Mouse (Mus musculus): ENCODE data around the gene Gfpt1.
A peak's percentile ranks its signal among the peaks of the same experiment; 100 is the strongest.
"Not testable (repeated sequence)": the region's sequence is repeated elsewhere in the genome, so short reads cannot be mapped to it uniquely, and the experiment has no call there.

Gfpt1 gene

DNA sequence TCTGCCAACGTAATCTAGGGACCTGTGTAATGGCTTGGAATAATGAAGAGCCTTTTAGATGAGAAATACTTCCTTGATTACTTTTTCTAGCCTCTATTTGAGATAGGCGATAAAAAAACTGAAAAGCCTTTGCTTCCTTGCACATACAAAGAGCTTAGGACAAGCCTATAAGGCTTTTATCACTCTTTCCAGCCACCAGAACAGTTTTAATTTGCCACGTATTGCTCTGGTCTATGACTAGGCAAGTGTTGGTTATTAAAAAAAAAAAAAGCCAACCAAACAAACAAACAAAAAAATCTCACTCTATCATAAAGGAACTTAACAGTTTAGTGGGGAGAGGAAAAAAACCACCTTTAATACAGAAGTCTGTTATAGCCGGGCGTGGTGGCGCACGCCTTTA lies 1.2 kb upstream of the Gfpt1 start:
- DNase-seq (ENCODE audit: low read depth, low spot score): no peak

- no peak for DNase-seq (ENCODE audit: low read depth, low spot score)
These were observed 676 bp upstream of the Gfpt1 start for GRCm38 (mm10) chr6:87042004-87042336.

GRCm38 (mm10) chr6:87043131-87043516 lies 478 bp downstream of the Gfpt1 start:
- peak; percentile 7 for DNase-seq (ENCODE audit: low read depth, low spot score)

GRCm38 (mm10) chr6:87044895-87045294 lies 2.2 kb downstream of the Gfpt1 start:
- DNase-seq (ENCODE audit: low read depth, low spot score): no peak

GRCm38 (mm10) chr6:87045507-87045906 lies 2.9 kb downstream of the Gfpt1 start:
- DNase-seq (ENCODE audit: low read depth, low spot score): no peak

DNA sequence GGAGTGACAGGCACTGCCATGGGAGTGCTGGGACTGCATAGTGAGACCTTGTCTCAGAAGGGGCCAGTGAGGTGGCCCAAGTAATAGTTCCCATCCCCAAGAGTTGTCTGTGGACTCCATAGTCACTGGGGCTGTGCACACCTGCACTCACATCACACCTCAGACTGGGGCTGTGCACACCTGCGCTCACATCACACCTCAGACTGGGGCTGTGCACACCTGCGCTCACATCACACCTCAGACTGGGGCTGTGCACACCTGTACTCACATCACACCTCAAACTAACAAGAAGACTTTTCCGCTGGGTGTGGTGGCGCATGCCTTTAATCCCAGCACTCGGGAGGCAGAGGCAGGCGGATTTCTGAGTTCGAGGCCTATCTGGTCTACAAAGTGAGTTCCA lies 6.1 kb downstream of the Gfpt1 start:
- not testable (repeated sequence) for DNase-seq (ENCODE audit: low read depth, low spot score)

- DNase-seq (ENCODE audit: low read depth, low spot score): no peak
These were observed 9.3 kb downstream of the Gfpt1 start for GRCm38 (mm10) chr6:87051886-87052425.

DNA sequence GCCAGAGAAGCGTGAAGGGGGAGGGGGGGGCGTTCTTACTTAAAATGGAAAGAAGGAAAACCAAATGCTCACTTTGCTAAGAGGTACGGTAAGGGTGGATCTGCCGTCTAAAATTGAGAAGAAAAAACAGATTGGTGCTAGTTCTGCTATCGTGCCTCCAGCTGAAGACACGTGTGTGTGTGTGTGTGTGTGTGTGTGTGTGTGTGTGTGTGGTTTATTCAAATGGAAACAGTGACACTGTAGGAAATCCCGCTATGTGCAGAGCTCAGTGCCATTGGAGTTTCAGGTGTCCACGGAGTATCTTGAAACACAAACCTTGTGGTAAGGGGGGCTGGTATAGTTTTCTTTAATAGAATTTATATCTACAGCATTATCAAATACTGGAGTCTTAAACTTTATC lies 11.5 kb downstream of the Gfpt1 start:
- DNase-seq (ENCODE audit: low read depth, low spot score): no peak

DNA sequence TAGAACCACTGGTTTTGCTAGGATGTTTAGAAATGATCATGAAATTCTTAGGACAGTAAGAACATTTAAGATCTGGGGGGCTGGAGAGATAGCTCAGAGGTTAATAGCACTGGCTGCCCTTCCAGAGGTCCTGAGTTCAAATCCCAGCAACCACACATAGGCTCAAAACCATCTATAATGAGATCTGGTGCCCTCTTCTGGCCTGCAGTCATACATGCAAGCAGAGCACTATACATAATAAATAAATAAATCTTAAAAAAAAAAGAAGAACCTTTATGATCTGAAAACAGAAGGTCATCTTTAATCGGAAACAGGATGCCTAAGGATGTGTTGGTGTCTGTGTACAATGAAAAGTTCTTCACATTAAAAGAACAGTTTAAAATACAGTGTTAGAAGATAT lies 17.1 kb downstream of the Gfpt1 start:
- DNase-seq (ENCODE audit: low read depth, low spot score): no peak

DNA sequence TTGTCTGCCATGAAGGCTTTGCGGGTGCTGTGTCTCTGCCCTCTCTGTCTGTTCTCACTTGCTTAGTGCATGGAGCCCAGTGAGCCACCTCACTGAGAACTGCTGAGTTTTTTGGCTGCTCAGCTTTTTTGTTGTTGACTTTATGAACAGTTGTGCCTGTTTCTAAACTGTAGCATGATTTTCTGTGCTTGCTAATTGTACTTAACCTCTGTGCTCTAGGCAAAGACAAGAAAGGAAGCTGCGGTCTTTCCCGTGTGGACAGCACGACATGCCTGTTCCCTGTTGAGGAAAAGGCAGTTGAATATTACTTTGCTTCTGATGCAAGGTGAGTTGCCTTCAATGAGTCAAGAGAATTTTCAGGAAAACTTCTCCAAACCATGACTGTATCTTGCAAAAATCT lies 20.9 kb downstream of the Gfpt1 start:
- DNase-seq (ENCODE audit: low read depth, low spot score): no peak

DNA sequence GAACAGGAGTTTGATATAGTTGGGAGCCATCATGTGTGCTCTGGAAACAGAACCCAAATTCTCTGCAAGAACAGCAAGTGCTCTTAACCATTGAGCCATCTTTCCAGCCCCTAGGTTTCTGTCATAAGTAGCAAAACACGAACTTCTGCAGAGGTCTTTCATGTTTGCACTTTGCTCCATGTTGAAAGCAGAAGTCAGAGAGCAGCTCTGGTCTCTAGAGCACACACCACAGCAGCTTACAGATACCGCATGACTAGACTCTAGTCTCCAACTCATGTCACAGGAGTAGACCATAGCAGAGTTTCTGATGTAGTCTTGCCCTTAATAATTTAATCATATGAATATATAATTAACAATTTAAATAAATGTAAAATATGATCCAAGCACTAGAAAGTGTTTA lies 25.6 kb downstream of the Gfpt1 start:
- no peak for DNase-seq (ENCODE audit: low read depth, low spot score)

GRCm38 (mm10) chr6:87069195-87069900 lies 26.7 kb downstream of the Gfpt1 start:
- DNase-seq (ENCODE audit: low read depth, low spot score): no peak

- DNase-seq (ENCODE audit: low read depth, low spot score): no peak
These were observed 28.0 kb downstream of the Gfpt1 start for GRCm38 (mm10) chr6:87070641-87071040.

GRCm38 (mm10) chr6:87072759-87073158 lies 30.1 kb downstream of the Gfpt1 start:
- no peak for DNase-seq (ENCODE audit: low read depth, low spot score)

GRCm38 (mm10) chr6:87075092-87075685 lies 32.5 kb downstream of the Gfpt1 start:
- peak; percentile 11 for DNase-seq (ENCODE audit: low read depth, low spot score)

- no peak for DNase-seq (ENCODE audit: low read depth, low spot score)
These were observed 36.8 kb downstream of the Gfpt1 start for GRCm38 (mm10) chr6:87079457-87079856.

GRCm38 (mm10) chr6:87085026-87085425 lies 42.4 kb downstream of the Gfpt1 start:
- no peak for DNase-seq (ENCODE audit: low read depth, low spot score)

- no peak for DNase-seq (ENCODE audit: low read depth, low spot score)
These were observed 45.7 kb downstream of the Gfpt1 start for GRCm38 (mm10) chr6:87088356-87088755.

GRCm38 (mm10) chr6:87090877-87091276 lies 48.2 kb downstream of the Gfpt1 start:
- DNase-seq (ENCODE audit: low read depth, low spot score): no peak

DNA sequence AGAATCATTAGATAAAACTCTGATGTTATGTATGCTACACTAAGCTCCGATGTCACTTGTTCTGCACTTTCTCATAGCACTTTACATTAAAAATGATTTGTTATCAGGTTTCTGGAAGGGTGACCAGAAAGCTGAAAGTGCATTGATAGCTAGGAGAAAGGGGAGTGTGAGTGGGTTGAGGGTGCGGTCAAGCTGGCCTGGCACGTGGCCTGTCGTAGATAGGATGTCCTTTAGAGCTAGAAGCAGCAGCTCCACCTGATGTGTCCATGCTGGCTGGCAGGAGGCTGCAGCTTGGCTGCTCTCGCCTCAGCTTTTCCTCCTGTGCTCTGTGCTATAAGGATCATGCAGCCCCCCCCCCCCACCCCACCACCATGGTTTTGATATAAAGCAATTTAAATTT lies 49.8 kb downstream of the Gfpt1 start:
- DNase-seq (ENCODE audit: low read depth, low spot score): no peak

DNA sequence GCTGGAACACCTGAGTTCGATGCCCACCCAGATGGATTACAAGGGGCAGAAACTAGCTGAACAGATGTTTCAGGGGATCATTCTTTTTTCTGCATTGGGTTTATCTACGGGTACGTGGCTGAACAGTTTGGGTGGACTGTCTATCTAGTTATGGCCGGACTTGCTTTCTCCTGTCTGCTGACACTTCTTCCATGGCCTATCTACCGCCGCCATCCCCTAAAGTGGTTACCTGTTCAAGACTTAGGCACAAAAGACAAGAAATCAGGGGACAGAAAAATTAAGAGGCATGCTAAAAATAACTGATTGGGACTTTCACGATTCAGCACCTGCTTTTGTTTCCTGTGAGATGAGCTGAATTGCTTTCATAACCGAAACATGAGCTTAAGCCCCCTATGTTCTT lies 51.0 kb downstream of the Gfpt1 start:
- not testable (repeated sequence) for DNase-seq (ENCODE audit: low read depth, low spot score)

DNA sequence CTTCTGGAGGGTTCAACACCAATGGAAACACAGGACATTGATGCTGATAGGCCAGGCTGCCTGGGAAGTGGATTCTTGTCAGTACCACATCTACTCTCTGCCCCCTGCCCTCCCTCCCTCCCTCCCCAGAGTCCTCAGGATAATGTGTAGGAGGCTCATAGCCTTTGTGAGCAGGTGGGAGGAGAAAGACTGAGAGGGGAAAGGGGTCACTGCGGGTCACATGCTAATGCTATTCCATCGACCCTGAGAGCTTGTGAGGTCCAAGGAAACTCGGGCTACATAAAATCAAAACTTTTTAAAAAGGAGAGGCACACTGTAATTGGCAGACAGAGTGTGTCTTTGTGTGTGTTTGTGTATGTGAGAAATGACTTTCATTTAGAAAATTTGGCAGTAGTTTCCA lies 56.6 kb downstream of the Gfpt1 start:
- DNase-seq (ENCODE audit: low read depth, low spot score): peak; percentile 47

DNA sequence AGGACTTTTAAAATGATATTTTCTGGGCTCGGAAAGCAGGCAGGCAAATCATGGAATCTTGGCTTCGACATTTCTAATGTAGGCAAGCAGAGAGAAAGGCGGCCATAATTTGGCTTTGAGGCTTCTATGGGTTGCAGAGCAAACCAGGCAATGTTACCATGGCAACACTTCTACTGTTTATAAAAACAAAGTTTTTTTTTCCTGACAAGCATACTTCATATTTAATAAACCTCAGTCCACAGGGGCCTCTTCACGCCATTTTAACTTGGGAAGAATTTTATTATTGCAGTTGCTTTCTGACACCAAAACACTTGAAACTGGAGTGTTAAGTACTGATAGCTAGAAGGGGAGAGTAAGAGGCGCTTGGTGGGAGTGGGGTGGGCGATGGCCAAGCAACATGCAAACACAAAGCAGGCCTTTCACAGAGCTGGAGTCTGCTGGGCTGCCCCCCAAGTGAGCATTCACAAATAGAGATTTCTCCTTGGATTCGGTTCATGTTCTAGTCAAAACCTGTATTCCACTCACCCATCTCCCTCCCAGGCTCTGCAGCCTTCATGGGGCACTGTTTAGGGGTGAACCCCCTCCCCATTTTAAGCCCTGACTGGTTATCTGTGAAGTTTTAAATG lies 57.1 kb downstream of the Gfpt1 start:
- DNase-seq (ENCODE audit: low read depth, low spot score): no peak

Data from mesoderm, embryonic 11.5 days (tissue).